Mouse (Mus musculus): ENCODE results near the gene Mertk. TPM values are rescaled to one million over a fixed set of nuclear protein-coding genes. Genes with fewer than 3 reads are reported as not detected.

The Mertk gene
- polyA plus RNA-seq, 1 experiment from 2014 or later: 10.4 TPM

GRCm38 (mm10) chr2:128751030-128751429, 52.3 kb downstream of the Mertk start:
- Histone ChIP-seq H3K4me3 (ENCODE audit: low read depth, low read length) (no peak overlapping the region), H3K4me1 (ENCODE audit: insufficient read depth, low read depth, low read length) (peaks cover 19% of the 10 kb centered on the region), H3K27ac (ENCODE audit: low read length) (no peak overlapping the region), H3K4me2 (replicated peaks; ENCODE audit: low read depth, low read length) (no peak overlapping the region), H3K36me3 (ENCODE audit: insufficient read depth, low read length) (no peaks in the 10 kb centered on the region), H3K27me3 (replicated peaks; ENCODE audit: insufficient read depth, low read length) (no peaks in the 10 kb centered on the region), H3K9ac (replicated peaks; ENCODE audit: low read depth) (no peak overlapping the region), H3K9me3 (ENCODE audit: low read length) (no peaks in the 10 kb centered on the region)
- ATAC-seq: no peak
- WGBS: 47% methylated on average over 6 of the region's 6 CpGs
- TF ChIP-seq CTCF (IDR thresholded peaks at IDR 0.05) (no peak), EP300 (IDR thresholded peaks at IDR 0.05) (peak; percentile 38; the same call in 1 of the 2 replicates)
- DNase-seq (ENCODE audit: low spot score): peak; percentile 22

- peak; percentile 75 for DNase-seq (ENCODE audit: low spot score)
- Histone ChIP-seq H3K27me3 (replicated peaks; ENCODE audit: insufficient read depth, low read length) (no peaks in the 10 kb centered on the region), H3K9me3 (ENCODE audit: low read length) (no peaks in the 10 kb centered on the region), H3K27ac (ENCODE audit: low read length) (peak overlapping the region; percentile 49; the same call in 1 of the 2 replicates), H3K4me2 (replicated peaks; ENCODE audit: low read depth, low read length) (no peak overlapping the region), H3K9ac (replicated peaks; ENCODE audit: low read depth) (no peak overlapping the region), H3K36me3 (ENCODE audit: insufficient read depth, low read length) (peaks cover 11% of the 10 kb centered on the region; the same call in 1 of the 2 replicates), H3K4me1 (ENCODE audit: insufficient read depth, low read depth, low read length) (peaks cover 6% of the 10 kb centered on the region; the same call in 1 of the 2 replicates), H3K4me3 (ENCODE audit: low read depth, low read length) (no peak overlapping the region)
- TF ChIP-seq EP300 (IDR thresholded peaks at IDR 0.05) (peak; percentile 78), CTCF (IDR thresholded peaks at IDR 0.05) (no peak)
- 33% methylated on average over 6 of the region's 6 CpGs for WGBS
- peak; percentile 76 for ATAC-seq
Measured at GRCm38 (mm10) chr2:128753295-128753873, 54.6 kb downstream of the Mertk start.

GRCm38 (mm10) chr2:128755149-128755691, 56.5 kb downstream of the Mertk start:
- 65% methylated on average over 4 of the region's 4 CpGs for WGBS
- no peak for ATAC-seq
- H3K9ac ChIP-seq (replicated peaks; ENCODE audit: low read depth): no peak overlapping the region

GRCm38 (mm10) chr2:128758724-128759340, 60.1 kb downstream of the Mertk start:
- Histone ChIP-seq H3K27me3 (replicated peaks; ENCODE audit: insufficient read depth, low read length) (no peaks in the 10 kb centered on the region), H3K9ac (replicated peaks; ENCODE audit: low read depth) (no peak overlapping the region), H3K4me3 (ENCODE audit: low read depth, low read length) (no peak overlapping the region), H3K9me3 (ENCODE audit: low read length) (no peaks in the 10 kb centered on the region), H3K4me1 (ENCODE audit: insufficient read depth, low read depth, low read length) (peaks cover 6% of the 10 kb centered on the region; the same call in 1 of the 2 replicates), H3K4me2 (replicated peaks; ENCODE audit: low read depth, low read length) (no peak overlapping the region), H3K36me3 (ENCODE audit: insufficient read depth, low read length) (peaks cover 17% of the 10 kb centered on the region; the same call in 1 of the 2 replicates), H3K27ac (ENCODE audit: low read length) (no peak overlapping the region)
- peak; percentile 30 for DNase-seq (ENCODE audit: low spot score)
- no peak for ATAC-seq
- WGBS: 59% methylated on average over 10 of the region's 10 CpGs
- TF ChIP-seq CTCF (IDR thresholded peaks at IDR 0.05): no peak
- no peak for TF ChIP-seq EP300 (IDR thresholded peaks at IDR 0.05)

More at GRCm38 (mm10) chr2:128755149-128755691, 56.5 kb downstream of the Mertk start:
- no peaks in the 10 kb centered on the region for H3K9me3 ChIP-seq (ENCODE audit: low read length)
- TF ChIP-seq CTCF (IDR thresholded peaks at IDR 0.05) (no peak), EP300 (IDR thresholded peaks at IDR 0.05) (no peak)
- no peak overlapping the region for H3K4me2 ChIP-seq (replicated peaks; ENCODE audit: low read depth, low read length)
- no peak for DNase-seq (ENCODE audit: low spot score)
- H3K36me3 ChIP-seq (ENCODE audit: insufficient read depth, low read length): peaks cover 11% of the 10 kb centered on the region; the same call in 1 of the 2 replicates
- no peaks in the 10 kb centered on the region for H3K27me3 ChIP-seq (replicated peaks; ENCODE audit: insufficient read depth, low read length)
- no peak overlapping the region for H3K4me3 ChIP-seq (ENCODE audit: low read depth, low read length)
- H3K4me1 ChIP-seq (ENCODE audit: insufficient read depth, low read depth, low read length): peaks cover 6% of the 10 kb centered on the region; the same call in 1 of the 2 replicates
- no peak overlapping the region for H3K27ac ChIP-seq (ENCODE audit: low read length)

GRCm38 (mm10) chr2:128762008-128762407, 63.3 kb downstream of the Mertk start:
- no peak overlapping the region for H3K27ac ChIP-seq (ENCODE audit: low read length)
- no peaks in the 10 kb centered on the region for H3K9me3 ChIP-seq (ENCODE audit: low read length)
- DNase-seq (ENCODE audit: low spot score) (no peak), ATAC-seq (no peak)
- no peaks in the 10 kb centered on the region for H3K4me1 ChIP-seq (ENCODE audit: insufficient read depth, low read depth, low read length)
- no peak overlapping the region for H3K9ac ChIP-seq (replicated peaks; ENCODE audit: low read depth)
- peaks cover 14% of the 10 kb centered on the region; the same call in 1 of the 2 replicates for H3K36me3 ChIP-seq (ENCODE audit: insufficient read depth, low read length)
- no peaks in the 10 kb centered on the region for H3K27me3 ChIP-seq (replicated peaks; ENCODE audit: insufficient read depth, low read length)
- TF ChIP-seq EP300 (IDR thresholded peaks at IDR 0.05) (no peak), CTCF (IDR thresholded peaks at IDR 0.05) (no peak)
- H3K4me3 ChIP-seq (ENCODE audit: low read depth, low read length): no peak overlapping the region
- no peak overlapping the region for H3K4me2 ChIP-seq (replicated peaks; ENCODE audit: low read depth, low read length)
- 92% methylated on average over 9 of the region's 9 CpGs for WGBS

GRCm38 (mm10) chr2:128765787-128766186, 67.0 kb downstream of the Mertk start:
- ATAC-seq (no peak), DNase-seq (ENCODE audit: low spot score) (no peak)
- Histone ChIP-seq H3K4me1 (ENCODE audit: insufficient read depth, low read depth, low read length) (no peaks in the 10 kb centered on the region), H3K27me3 (replicated peaks; ENCODE audit: insufficient read depth, low read length) (no peaks in the 10 kb centered on the region), H3K4me3 (ENCODE audit: low read depth, low read length) (no peak overlapping the region), H3K9ac (replicated peaks; ENCODE audit: low read depth) (no peak overlapping the region), H3K9me3 (ENCODE audit: low read length) (no peaks in the 10 kb centered on the region), H3K27ac (ENCODE audit: low read length) (no peak overlapping the region), H3K36me3 (ENCODE audit: insufficient read depth, low read length) (peaks cover 8% of the 10 kb centered on the region; the same call in 1 of the 2 replicates), H3K4me2 (replicated peaks; ENCODE audit: low read depth, low read length) (no peak overlapping the region)
- TF ChIP-seq EP300 (IDR thresholded peaks at IDR 0.05): no peak
- no peak for TF ChIP-seq CTCF (IDR thresholded peaks at IDR 0.05)
- WGBS: 81% methylated on average over 1 of the region's 1 CpGs
